Mouse (Mus musculus): Measurements from ENCODE around the gene Rap1gap. TPM values are rescaled to one million over a fixed set of nuclear protein-coding genes. Genes with fewer than 3 reads are reported as not detected.

Rap1gap gene
- total and polyA plus RNA-seq, 3 experiments, result 7.7 to 42.6 TPM; not detected in 1

DNA sequence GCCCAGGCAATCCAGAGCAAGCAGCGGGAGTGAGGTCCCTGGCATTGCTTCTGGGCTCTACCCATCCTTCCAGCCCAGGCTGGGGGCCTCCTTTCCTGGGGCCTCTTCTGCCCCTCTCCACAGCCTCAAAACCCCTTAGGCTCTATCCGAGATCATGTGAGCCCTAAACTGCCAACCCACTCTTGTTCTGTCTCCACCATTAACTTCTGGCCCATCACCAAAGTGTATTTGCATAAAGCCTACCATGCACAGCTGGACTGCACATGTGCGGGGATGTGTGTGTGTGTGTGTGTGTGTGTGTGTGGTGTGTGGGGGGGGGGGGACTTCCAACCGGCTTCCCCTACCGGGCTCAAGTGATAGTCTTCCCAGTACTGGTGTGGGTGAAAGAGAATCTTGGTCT lies 109.5 kb downstream of the Rap1gap start:
- TF ChIP-seq RAD21 (IDR thresholded peaks at IDR 0.05; ENCODE audit: low read depth, low read length) (no peak), UBTF (IDR thresholded peaks at IDR 0.05; ENCODE audit: borderline replicate concordance, insufficient read depth, low read depth, low read length) (no peak), CTCF (IDR thresholded peaks at IDR 0.05 in 2 of 3, conservative IDR thresholded peaks at IDR 0.05 in 1 of 3; ENCODE audit: control insufficient read depth in 1 of 3, insufficient read depth in 1 of 3, low read depth in 2 of 3, low read length in 3 of 3, poor library complexity in 1 of 3, severe bottlenecking in 1 of 3) (no peak), ZNF384 (IDR thresholded peaks at IDR 0.05; ENCODE audit: low read depth, low read length) (no peak), E2F4 (IDR thresholded peaks at IDR 0.05; ENCODE audit: borderline replicate concordance, low read depth, low read length) (no peak), USF2 (IDR thresholded peaks at IDR 0.05; ENCODE audit: borderline replicate concordance in 1 of 2, insufficient read depth in 1 of 2, low read depth in 1 of 2, low read length in 2 of 2) (no peak), TBP (IDR thresholded peaks at IDR 0.05; ENCODE audit: low read depth, low read length) (no peak), JUND (IDR thresholded peaks at IDR 0.05; ENCODE audit: low read depth, low read length) (no peak), NELFE (IDR thresholded peaks at IDR 0.05; ENCODE audit: low read depth, low read length) (no peak), USF1 (IDR thresholded peaks at IDR 0.05; ENCODE audit: low read depth, low read length) (no peak), BHLHE40 (IDR thresholded peaks at IDR 0.05; ENCODE audit: borderline replicate concordance, low read depth, low read length) (no peak)
- no peaks in the 10 kb centered on the region for H3K36me3 ChIP-seq (ENCODE audit: control insufficient read depth in 1 of 2, insufficient read depth in 2 of 2, low read length in 2 of 2)
- no peaks in the 10 kb centered on the region for H3K4me1 ChIP-seq (ENCODE audit: control insufficient read depth in 1 of 2, insufficient read depth in 2 of 2, low read length in 2 of 2)
- no peaks in the 10 kb centered on the region for H3K79me2 ChIP-seq (ENCODE audit: control insufficient read depth, insufficient read depth, low read length, poor library complexity)
- no peak overlapping the region for H3K9ac ChIP-seq (ENCODE audit: control insufficient read depth, low read depth, low read length, poor library complexity, severe bottlenecking)
- H3K27me3 ChIP-seq (ENCODE audit: control insufficient read depth in 1 of 2, insufficient read depth in 2 of 2, low read length in 2 of 2), result peaks cover 0 to 5% of the 10 kb centered on the region in 2 experiments; a peak in 2 of 4 replicates
- no peak for DNase-seq (ENCODE audit: low read depth, low spot score)
- no peak overlapping the region for H3K27ac ChIP-seq (ENCODE audit: control insufficient read depth, low read depth, low read length)
- no peak overlapping the region for H3K4me3 ChIP-seq (ENCODE audit: control insufficient read depth in 1 of 2, insufficient read depth in 1 of 2, low read depth in 2 of 2, low read length in 2 of 2)
- no peaks in the 10 kb centered on the region for H3K9me3 ChIP-seq (replicated peaks; ENCODE audit: insufficient read depth, low read length)

DNA sequence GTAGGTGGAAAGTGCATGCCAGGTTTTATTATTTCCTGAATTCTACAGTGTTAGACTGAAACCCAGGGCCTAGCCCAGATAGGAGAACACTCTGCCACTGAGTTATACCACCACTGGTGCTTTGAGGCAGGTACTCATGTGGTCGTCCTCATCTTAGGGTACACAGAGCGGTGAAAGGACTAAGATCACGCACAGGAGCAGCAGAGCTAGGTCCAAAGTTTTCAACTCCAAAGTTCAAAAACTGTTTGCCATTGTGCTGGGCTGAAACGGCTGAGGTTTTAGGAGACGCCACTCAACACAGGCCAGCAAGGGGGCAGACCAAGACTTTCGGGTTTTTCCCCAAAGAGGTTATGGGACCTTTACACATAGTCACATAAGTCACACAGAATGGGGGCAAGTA lies 110.0 kb downstream of the Rap1gap start:
- H3K4me3 ChIP-seq (ENCODE audit: control insufficient read depth in 1 of 2, insufficient read depth in 1 of 2, low read depth in 2 of 2, low read length in 2 of 2), result no peak overlapping the region
- no peaks in the 10 kb centered on the region for H3K4me1 ChIP-seq (ENCODE audit: control insufficient read depth in 1 of 2, insufficient read depth in 2 of 2, low read length in 2 of 2)
- H3K27me3 ChIP-seq (ENCODE audit: control insufficient read depth in 1 of 2, insufficient read depth in 2 of 2, low read length in 2 of 2), result peaks cover 0 to 5% of the 10 kb centered on the region in 2 experiments; a peak in 2 of 4 replicates
- no peaks in the 10 kb centered on the region for H3K79me2 ChIP-seq (ENCODE audit: control insufficient read depth, insufficient read depth, low read length, poor library complexity)
- DNase-seq (ENCODE audit: low read depth, low spot score), result no peak
- no peak overlapping the region for H3K27ac ChIP-seq (ENCODE audit: control insufficient read depth, low read depth, low read length)
- no peaks in the 10 kb centered on the region for H3K36me3 ChIP-seq (ENCODE audit: control insufficient read depth in 1 of 2, insufficient read depth in 2 of 2, low read length in 2 of 2)
- no peaks in the 10 kb centered on the region for H3K9me3 ChIP-seq (replicated peaks; ENCODE audit: insufficient read depth, low read length)
- no peak overlapping the region for H3K9ac ChIP-seq (ENCODE audit: control insufficient read depth, low read depth, low read length, poor library complexity, severe bottlenecking)
- TF ChIP-seq MAFK (IDR thresholded peaks at IDR 0.05; ENCODE audit: borderline replicate concordance, low read depth, low read length) (no peak), RCOR1 (IDR thresholded peaks at IDR 0.05; ENCODE audit: low read depth, low read length) (no peak), RAD21 (IDR thresholded peaks at IDR 0.05; ENCODE audit: low read depth, low read length) (no peak)

DNA sequence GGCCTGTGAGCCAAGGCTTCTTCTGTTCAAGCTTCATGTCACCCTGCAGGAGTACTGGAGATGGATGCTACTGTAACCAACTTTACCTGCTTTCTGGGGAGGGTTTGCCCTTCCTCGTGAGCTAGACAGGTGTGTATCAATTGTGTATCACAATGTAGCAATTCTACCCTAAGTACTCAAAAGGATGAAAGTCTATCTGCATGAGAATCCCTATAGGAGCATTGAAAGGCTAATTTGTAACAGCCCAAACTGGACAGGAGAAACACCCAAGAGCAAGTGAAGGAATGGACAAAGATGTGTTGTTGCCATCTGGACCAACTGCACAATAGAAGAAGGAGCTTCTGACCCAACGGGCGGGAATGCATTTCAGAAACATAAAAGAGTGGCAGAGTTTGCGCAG lies 113.3 kb downstream of the Rap1gap start:
- H3K79me2 ChIP-seq (ENCODE audit: control insufficient read depth, insufficient read depth, low read length, poor library complexity), result no peaks in the 10 kb centered on the region
- no peaks in the 10 kb centered on the region for H3K36me3 ChIP-seq (ENCODE audit: control insufficient read depth in 1 of 2, insufficient read depth in 2 of 2, low read length in 2 of 2)
- H3K27me3 ChIP-seq (ENCODE audit: control insufficient read depth in 1 of 2, insufficient read depth in 2 of 2, low read length in 2 of 2), result peaks cover 0 to under 1% of the 10 kb centered on the region in 2 experiments; a peak in 1 of 4 replicates
- no peak overlapping the region for H3K9ac ChIP-seq (ENCODE audit: control insufficient read depth, low read depth, low read length, poor library complexity, severe bottlenecking)
- H3K9me3 ChIP-seq (replicated peaks; ENCODE audit: insufficient read depth, low read length), result no peaks in the 10 kb centered on the region
- no peak overlapping the region for H3K4me3 ChIP-seq (ENCODE audit: control insufficient read depth in 1 of 2, insufficient read depth in 1 of 2, low read depth in 2 of 2, low read length in 2 of 2)
- no peak for DNase-seq (ENCODE audit: low read depth, low spot score)
- no peaks in the 10 kb centered on the region for H3K4me1 ChIP-seq (ENCODE audit: control insufficient read depth in 1 of 2, insufficient read depth in 2 of 2, low read length in 2 of 2)
- H3K27ac ChIP-seq (ENCODE audit: control insufficient read depth, low read depth, low read length), result no peak overlapping the region
- TF ChIP-seq POLR2AphosphoS5 (IDR thresholded peaks at IDR 0.05; ENCODE audit: borderline replicate concordance, low read depth, low read length) (no peak), TCF12 (IDR thresholded peaks at IDR 0.05; ENCODE audit: low read depth, low read length) (no peak)

All from MEL (cell line).